Mouse (Mus musculus) forebrain, embryonic 13.5 days (tissue): ENCODE results near the gene Bub1b. TPM values are rescaled to one million over a fixed set of nuclear protein-coding genes. Genes with fewer than 3 reads are reported as not detected.

Experiments used
- ATAC-seq: fragments of 200-750 bp; cut with Nextera tagmentation; 2 replicates; pipeline ENCODE4 v1.8.0; 2017
- H3K27ac ChIP-seq: fragments of 300-500 bp; sonication (generic); 2 replicates; pipeline ENCODE4 v1.5.1; 2015; ENCODE audit warnings: inconsistent platforms, mild to moderate bottlenecking, moderate library complexity
- H3K27me3 ChIP-seq: fragments of 300-500 bp; sonication (generic); 2 replicates; pipeline ENCODE4 v1.6.1; 2015; ENCODE audit warnings: mild to moderate bottlenecking, inconsistent platforms
- H3K36me3 ChIP-seq: fragments of 300-500 bp; sonication (generic); 2 replicates; pipeline ENCODE4 v1.6.1; 2015; ENCODE audit warnings: mild to moderate bottlenecking, inconsistent platforms; ENCODE audit not compliant: poor library complexity, severe bottlenecking
- H3K4me1 ChIP-seq: fragments of 300-500 bp; sonication (generic); 2 replicates; pipeline ENCODE4 v1.6.1; 2015; ENCODE audit warnings: inconsistent platforms
- H3K4me2 ChIP-seq: fragments of 300-500 bp; sonication (generic); 2 replicates; pipeline ENCODE4 v1.6.1; 2015; ENCODE audit warnings: inconsistent platforms, mild to moderate bottlenecking, moderate library complexity
- H3K4me3 ChIP-seq: fragments of 300-500 bp; sonication (generic); 2 replicates; pipeline ENCODE4 v1.5.1; 2015; ENCODE audit warnings: mild to moderate bottlenecking, inconsistent platforms
- H3K9ac ChIP-seq: fragments of 300-500 bp; sonication (generic); 2 replicates; pipeline ENCODE4 v1.6.1; 2015; ENCODE audit warnings: mild to moderate bottlenecking, inconsistent platforms
- H3K9me3 ChIP-seq: fragments of 300-500 bp; sonication (generic); replicated peaks from 2 replicates; pipeline ENCODE4 v1.6.1; 2016; ENCODE audit warnings: inconsistent platforms
- WGBS: fragments of 180-500 bp; shearing (Covaris S2); methylation state at CpG from one replicate; pipeline ENCODE4 v1.1.7; 2015; 5-methylcytosine and 5-hydroxymethylcytosine counted together
- polyA plus RNA-seq: library from polyadenylated mRNA; unstranded; fragments of >200 nt; fragmentation: Nextera tagmentation; extraction: Ambion mirVana; gene quantifications from 2 replicates; pipeline ENCODE4 v1.2.1, GENCODE M21; 2015

Gene Bub1b
- polyA plus RNA-seq, 1 experiment from 2014 or later = 80.7 TPM

DNA sequence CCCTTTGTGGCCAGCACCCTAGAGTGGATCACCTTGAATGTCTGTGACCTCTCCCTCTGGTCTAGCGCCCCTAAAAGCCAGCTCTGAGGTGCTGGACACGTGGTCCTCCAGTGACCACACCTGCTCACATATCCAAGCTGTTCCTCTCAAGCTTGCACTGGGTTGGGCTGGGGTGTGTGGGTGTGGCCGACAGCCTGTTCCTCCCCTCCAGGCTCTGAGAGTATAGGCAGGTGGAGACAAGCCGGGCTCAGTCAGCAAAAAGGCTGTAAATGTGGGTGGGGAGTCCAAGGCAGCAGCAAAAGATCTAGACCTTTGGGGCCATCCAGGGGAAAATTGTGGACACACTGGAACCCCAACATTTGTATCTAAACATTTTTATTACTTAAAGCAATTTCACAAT, 60.4 kb downstream of the Bub1b start:
- H3K4me3 ChIP-seq = no peak overlapping the region
- H3K36me3 ChIP-seq = no peaks in the 10 kb centered on the region
- H3K9ac ChIP-seq = no peak overlapping the region
- ATAC-seq = no peak
- WGBS = 36% methylated on average over 4 of the region's 4 CpGs
- no peak overlapping the region for H3K4me2 ChIP-seq
- H3K4me1 ChIP-seq = peaks cover 40% of the 10 kb centered on the region
- no peaks in the 10 kb centered on the region for H3K9me3 ChIP-seq
- H3K27me3 ChIP-seq = peaks cover 6% of the 10 kb centered on the region; the same call in 1 of the 2 replicates
- H3K27ac ChIP-seq = no peak overlapping the region

DNA sequence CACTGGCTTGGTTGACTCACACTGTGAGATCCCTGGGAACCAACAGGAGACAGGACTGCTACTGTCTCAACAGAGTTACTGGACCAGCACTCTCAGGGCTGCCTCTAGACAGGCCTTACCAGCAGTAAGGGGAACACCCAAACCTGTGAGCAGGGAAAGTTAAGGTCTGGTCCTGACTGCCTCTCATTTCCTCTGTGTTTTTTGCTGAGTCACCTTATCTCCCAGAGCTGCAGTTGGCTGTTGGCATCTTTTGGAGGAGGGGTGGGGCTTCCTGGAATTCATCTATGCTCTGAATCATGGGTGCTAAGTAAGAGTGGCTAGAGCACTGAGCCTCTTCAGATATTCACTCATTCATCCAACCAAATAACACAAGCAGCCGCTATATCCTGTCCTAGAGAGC, 61.1 kb downstream of the Bub1b start:
- peaks cover 9% of the 10 kb centered on the region for H3K27me3 ChIP-seq
- no peaks in the 10 kb centered on the region for H3K9me3 ChIP-seq
- no peaks in the 10 kb centered on the region for H3K36me3 ChIP-seq
- no peak for ATAC-seq
- peak overlapping the region; percentile 25; the same call in 1 of the 2 replicates for H3K27ac ChIP-seq
- no peak overlapping the region for H3K9ac ChIP-seq
- WGBS = 71% methylated on average over 1 of the region's 1 CpGs
- peaks cover 46% of the 10 kb centered on the region for H3K4me1 ChIP-seq
- no peak overlapping the region for H3K4me3 ChIP-seq
- no peak overlapping the region for H3K4me2 ChIP-seq

DNA sequence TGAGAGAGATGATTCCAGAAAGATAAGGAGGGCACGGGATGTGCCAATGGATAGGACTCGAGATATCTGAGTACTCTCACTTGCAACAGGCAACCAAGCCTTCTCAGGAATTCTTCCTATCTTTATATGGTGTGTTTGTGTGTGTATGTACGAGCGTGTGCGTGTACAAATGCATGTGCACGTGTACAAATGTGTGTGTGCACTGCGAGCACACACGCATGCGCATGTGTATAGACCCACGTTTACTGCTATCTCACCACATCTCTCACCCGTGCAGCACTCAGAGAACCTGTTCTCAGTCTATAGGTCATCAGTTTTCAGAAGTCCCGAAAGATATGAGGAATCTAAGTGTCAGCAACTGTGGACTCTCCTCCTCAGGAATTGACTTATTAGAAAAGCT, 61.5 kb downstream of the Bub1b start:
- H3K27ac ChIP-seq = peak overlapping the region; percentile 25; the same call in 1 of the 2 replicates
- no peak for ATAC-seq
- no peaks in the 10 kb centered on the region for H3K36me3 ChIP-seq
- no peaks in the 10 kb centered on the region for H3K9me3 ChIP-seq
- H3K4me2 ChIP-seq = peak overlapping the region; percentile 64
- WGBS = 88% methylated on average over 12 of the region's 12 CpGs
- H3K4me3 ChIP-seq = no peak overlapping the region
- peaks cover 50% of the 10 kb centered on the region for H3K4me1 ChIP-seq
- H3K9ac ChIP-seq = peak overlapping the region; percentile 65; the same call in 1 of the 2 replicates
- H3K27me3 ChIP-seq = peaks cover 13% of the 10 kb centered on the region

DNA sequence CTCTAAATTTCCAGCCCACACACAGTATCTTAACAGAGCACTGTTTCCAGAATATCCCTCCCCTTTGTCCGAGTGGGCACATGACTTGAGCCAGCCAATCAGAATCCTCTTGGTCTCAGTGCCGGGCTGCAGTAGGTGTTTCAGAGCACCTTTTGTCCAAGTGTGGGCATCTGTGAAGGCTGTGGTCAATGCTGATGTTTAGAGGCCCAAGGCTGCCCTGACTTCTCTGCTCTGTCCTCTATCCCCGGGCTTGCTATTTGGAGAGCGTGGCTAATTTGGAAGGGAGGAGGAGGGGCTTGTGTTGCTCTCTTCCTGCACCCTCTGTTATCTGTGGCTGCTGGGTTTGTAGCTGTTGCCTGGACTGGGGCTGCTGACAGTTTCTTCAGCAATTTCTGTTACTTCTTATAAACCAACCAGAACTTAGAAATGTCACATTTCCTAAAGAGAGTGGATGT, 62.0 kb downstream of the Bub1b start:
- H3K27me3 ChIP-seq = peaks cover 13% of the 10 kb centered on the region

DNA sequence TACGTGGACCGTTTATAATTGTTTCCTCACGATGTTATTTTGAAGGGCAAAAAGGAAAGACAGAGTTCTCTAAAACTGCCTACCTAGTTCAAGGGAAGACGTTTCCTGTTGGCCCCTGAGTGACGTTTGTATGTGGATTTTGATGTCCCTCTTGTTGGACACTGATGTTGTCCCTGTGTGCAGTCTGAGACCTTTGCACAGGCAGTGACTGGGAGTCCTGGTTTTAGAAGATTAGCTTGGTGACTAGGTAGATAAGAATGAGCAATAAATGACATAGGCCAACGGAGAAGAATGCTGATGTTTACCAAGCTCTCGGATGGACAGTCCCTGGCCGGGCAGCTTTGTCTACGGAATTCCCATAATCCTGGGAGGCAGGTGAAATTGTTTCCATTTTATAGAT, 63.9 kb downstream of the Bub1b start:
- Histone ChIP-seq H3K4me3 (no peak overlapping the region), H3K4me2 (no peak overlapping the region), H3K27ac (no peak overlapping the region), H3K36me3 (no peaks in the 10 kb centered on the region), H3K9me3 (no peaks in the 10 kb centered on the region), H3K27me3 (peaks cover 15% of the 10 kb centered on the region), H3K9ac (no peak overlapping the region), H3K4me1 (peaks cover 43% of the 10 kb centered on the region)
- ATAC-seq = no peak
- WGBS = 88% methylated on average over 9 of the region's 9 CpGs

More for the DNA sequence above, 62.0 kb downstream of the Bub1b start:
- H3K36me3 ChIP-seq = no peaks in the 10 kb centered on the region
- peak overlapping the region; percentile 31; the same call in 1 of the 2 replicates for H3K27ac ChIP-seq
- peak overlapping the region; percentile 38 for H3K4me3 ChIP-seq
- peak overlapping the region; percentile 64 for H3K4me2 ChIP-seq
- H3K4me1 ChIP-seq = peaks cover 52% of the 10 kb centered on the region
- peak overlapping the region; percentile 65 for H3K9ac ChIP-seq
- no peaks in the 10 kb centered on the region for H3K9me3 ChIP-seq
- WGBS = 5% methylated on average over 4 of the region's 4 CpGs
- ATAC-seq = peak; percentile 80

DNA sequence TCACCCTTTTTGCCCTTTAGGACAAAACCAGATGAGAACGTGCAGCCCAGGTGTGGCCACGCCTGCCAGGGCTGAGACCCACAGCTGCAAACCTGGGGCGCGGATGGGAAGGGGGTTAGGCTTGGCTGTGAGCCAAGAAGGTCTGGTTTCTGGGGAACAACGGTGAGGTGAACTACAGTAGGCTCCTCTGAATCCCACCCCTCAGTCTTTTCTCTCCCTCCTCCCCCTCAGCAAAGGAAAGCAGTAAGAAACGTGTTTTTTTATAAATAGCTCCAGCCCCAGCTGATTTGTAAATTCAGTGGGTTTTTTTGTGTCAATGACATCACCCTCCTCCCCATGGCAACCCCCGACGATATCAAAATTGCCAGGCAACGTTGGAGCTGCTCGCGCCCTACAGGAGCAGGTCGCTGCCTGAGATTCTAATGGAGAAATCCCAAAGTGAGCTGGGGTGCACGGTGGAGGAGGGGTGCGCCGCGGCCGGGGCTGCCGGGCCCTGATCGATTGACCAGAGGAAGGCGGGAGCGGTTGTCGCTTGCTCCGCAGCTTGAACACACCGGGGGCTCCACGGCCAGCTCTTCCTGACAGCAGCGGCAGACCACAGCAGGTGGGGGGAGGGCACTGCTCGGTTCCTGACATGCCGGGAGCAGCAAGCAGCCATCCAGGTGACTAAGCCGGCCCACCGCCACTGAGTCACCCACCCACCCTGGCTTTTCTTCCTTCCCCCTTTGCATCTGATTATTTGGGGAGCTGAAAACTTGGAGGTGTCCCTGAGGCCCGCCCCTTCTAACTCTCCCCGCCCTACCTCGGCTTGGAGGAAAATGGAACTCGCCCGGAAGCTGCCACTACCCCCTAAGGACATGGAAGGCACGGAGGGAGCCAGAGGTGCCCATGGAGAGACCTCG, 65.1 kb downstream of the Bub1b start, which contains the start of gene Pak6:
TSS of gene Pak6 (plus strand) at position 402 of the 902 bp plus-strand sequence.
- WGBS = under 1% methylated on average over 36 of the region's 37 CpGs
- peak; percentile 78 for ATAC-seq
- peak within 1 kb of the TSS; percentile 50 for H3K4me3 ChIP-seq
- no peaks in the 10 kb centered on the region for H3K36me3 ChIP-seq
- H3K9me3 ChIP-seq = no peaks in the 10 kb centered on the region
- peak within 1 kb of the TSS; percentile 17; the same call in 1 of the 2 replicates for H3K27ac ChIP-seq
- peaks cover 38% of the 10 kb centered on the region for H3K4me1 ChIP-seq
- peak within 1 kb of the TSS; percentile 85 for H3K4me2 ChIP-seq
- peaks cover 15% of the 10 kb centered on the region for H3K27me3 ChIP-seq
- peak within 1 kb of the TSS; percentile 71 for H3K9ac ChIP-seq

DNA sequence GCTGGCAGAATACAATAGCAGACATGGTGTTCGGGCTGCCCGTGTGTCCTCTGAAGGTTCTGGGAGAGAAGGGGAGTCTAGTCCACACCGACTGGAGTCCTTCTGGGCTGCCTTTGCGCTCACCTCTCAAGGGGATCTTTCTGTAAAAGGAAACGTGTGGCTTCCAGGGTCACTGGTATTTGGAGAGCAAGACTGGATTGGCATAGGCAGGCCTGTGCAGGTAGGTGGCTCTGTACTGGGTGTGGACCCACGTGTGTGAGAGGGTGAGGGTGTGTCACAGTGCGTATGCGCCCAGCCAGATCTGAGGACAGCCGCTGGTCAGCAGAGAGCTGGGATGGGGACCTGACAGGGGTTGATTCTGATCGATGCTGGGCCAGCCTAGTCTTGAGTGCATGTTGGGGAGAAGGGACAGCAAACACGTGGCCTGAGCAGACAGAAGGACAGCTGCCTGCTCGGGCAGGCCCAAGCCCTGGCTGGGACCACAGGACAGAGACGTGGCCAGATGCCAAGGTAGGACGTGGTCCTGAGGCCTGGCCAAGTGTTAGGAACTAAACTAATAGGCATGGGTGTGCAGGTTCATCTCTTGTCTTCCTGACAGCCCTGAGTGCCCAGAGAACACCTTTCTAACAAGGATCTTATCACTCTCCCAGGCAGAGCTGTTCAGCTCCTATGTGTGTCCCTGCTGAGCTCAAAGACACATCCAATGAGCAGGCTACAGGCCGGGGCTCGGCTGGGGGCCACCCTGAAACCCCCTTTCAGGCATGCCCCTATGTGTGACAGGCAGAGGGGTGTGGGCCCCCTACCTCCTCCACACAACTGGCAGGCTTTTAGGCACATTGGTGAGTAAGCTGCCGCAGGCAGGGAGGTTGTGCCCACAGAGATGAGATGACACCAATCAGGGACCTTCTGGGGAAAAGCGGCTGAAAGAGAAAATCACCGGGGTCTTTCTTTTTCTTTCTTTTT, 66.1 kb downstream of the Bub1b start:
- WGBS = 48% methylated on average over 19 of the region's 19 CpGs
- no peaks in the 10 kb centered on the region for H3K36me3 ChIP-seq
- peak; percentile 25; the same call in 1 of the 2 replicates for ATAC-seq
- H3K4me1 ChIP-seq = peaks cover 37% of the 10 kb centered on the region
- H3K27me3 ChIP-seq = peaks cover 15% of the 10 kb centered on the region
- no peak overlapping the region for H3K27ac ChIP-seq
- peak overlapping the region; percentile 50 for H3K4me3 ChIP-seq
- H3K4me2 ChIP-seq = peak overlapping the region; percentile 85
- peak overlapping the region; percentile 71 for H3K9ac ChIP-seq
- no peaks in the 10 kb centered on the region for H3K9me3 ChIP-seq

DNA sequence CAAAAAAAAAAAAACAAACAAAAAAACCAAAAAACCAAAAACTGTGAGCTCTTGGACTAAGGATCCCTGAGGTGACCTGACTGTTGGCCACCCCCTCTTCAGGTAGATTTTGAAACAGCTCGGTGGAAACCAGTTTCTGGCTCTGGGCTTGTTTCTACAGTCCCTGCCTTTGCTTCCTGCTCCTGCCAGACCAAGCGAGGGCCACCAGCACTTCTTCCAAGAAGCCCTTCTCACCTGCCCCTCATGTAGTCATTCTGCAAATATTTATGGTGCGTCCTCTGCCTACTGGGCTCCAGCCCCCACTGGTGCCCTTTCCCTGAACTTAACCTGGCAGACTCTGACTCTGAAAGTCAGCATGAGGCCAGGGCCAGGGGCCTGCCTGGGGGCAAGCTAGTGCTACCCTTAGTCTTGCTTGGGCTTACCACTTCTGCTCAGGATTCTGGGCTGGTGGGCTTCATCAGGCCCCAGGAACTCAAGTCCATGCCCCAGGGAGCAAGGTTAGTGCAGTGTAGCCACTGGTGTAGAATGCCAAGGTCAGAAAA, 67.0 kb downstream of the Bub1b start:
- no peak overlapping the region for H3K27ac ChIP-seq
- H3K4me2 ChIP-seq = peak overlapping the region; percentile 16; the same call in 1 of the 2 replicates
- H3K4me3 ChIP-seq = no peak overlapping the region
- 78% methylated on average over 3 of the region's 3 CpGs for WGBS
- no peak for ATAC-seq
- H3K9me3 ChIP-seq = no peaks in the 10 kb centered on the region
- no peaks in the 10 kb centered on the region for H3K36me3 ChIP-seq
- peaks cover 28% of the 10 kb centered on the region for H3K4me1 ChIP-seq
- peaks cover 15% of the 10 kb centered on the region for H3K27me3 ChIP-seq
- H3K9ac ChIP-seq = no peak overlapping the region

DNA sequence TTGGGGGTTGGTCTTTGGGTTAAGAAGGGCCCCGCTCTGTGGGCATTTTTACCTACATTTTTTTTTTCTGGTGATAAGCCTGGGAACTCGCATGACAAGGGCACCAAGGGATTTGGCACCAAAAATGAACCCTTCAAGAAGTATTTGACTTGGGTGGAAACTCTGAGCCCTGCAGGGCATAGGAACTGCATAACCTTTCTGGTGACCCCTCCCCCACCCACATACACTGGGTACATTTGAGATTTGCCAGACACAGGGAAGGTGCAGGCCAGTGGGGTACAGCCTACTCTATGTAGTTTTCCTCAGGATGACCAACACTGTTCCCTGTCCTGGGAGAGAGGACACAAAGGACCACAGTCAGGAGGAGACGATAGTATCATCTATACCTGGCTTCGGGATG, 67.6 kb downstream of the Bub1b start:
- Histone ChIP-seq H3K27me3 (peaks cover 19% of the 10 kb centered on the region), H3K4me2 (0 out of 2 replicates have a peak overlapping the region, but pooled peaks have one; percentile 16), H3K9me3 (no peaks in the 10 kb centered on the region), H3K36me3 (no peaks in the 10 kb centered on the region), H3K4me3 (no peak overlapping the region), H3K4me1 (peaks cover 25% of the 10 kb centered on the region), H3K9ac (no peak overlapping the region), H3K27ac (no peak overlapping the region)
- no peak for ATAC-seq
- WGBS = 95% methylated on average over 4 of the region's 4 CpGs

DNA sequence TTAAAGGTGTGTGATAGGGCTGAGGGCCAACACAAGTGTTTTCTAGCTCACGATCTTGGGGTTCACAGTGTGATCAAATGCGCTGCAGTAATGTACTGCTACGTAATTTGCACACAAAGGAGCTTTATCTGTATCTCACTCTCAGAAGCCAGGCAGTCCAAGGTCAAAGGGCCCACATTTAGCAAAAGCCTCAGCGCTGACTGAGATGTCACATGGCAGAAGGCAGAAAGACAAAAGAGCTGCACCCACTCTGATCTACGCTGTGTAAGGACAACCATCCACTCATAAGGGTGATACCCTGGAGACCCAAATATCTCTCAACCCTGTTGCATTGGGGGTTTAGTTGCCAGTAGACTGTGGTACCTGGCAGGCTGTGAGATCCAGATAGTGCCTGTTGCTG, 69.2 kb downstream of the Bub1b start:
- Histone ChIP-seq H3K4me2 (no peak overlapping the region), H3K9ac (no peak overlapping the region), H3K9me3 (no peaks in the 10 kb centered on the region), H3K27me3 (peaks cover 20% of the 10 kb centered on the region), H3K27ac (no peak overlapping the region), H3K4me3 (no peak overlapping the region), H3K36me3 (no peaks in the 10 kb centered on the region), H3K4me1 (peaks cover 25% of the 10 kb centered on the region)
- ATAC-seq = no peak
- WGBS = 86% methylated on average over 5 of the region's 5 CpGs

DNA sequence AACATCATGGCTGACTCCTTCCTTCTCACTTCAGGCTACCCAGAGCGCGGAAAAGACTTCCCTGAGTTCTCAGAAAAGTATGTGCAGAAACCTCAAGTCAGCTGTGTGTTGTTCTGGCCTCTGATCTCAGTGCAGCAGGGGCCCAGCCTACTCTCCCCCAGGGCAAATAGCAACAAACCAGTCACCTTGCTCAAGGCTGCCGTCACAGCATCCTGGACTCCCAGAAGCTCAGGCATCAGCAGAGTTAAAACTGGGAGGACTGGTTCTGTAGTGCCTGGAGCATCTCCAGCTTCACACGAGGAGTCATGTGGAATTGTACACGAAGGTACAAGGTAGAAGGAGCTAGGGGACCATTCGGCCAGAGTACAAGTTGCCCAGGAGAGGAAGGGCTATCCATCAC, 71.2 kb downstream of the Bub1b start:
- Histone ChIP-seq H3K4me1 (peaks cover 5% of the 10 kb centered on the region; the same call in 1 of the 2 replicates), H3K4me2 (no peak overlapping the region), H3K36me3 (no peaks in the 10 kb centered on the region), H3K4me3 (no peak overlapping the region), H3K9me3 (no peaks in the 10 kb centered on the region), H3K27ac (no peak overlapping the region), H3K27me3 (peaks cover 31% of the 10 kb centered on the region), H3K9ac (no peak overlapping the region)
- ATAC-seq = no peak
- WGBS = 73% methylated on average over 6 of the region's 6 CpGs
